ENCODE assay signal across 10 mouse cellular contexts in the genomic region with DNA sequence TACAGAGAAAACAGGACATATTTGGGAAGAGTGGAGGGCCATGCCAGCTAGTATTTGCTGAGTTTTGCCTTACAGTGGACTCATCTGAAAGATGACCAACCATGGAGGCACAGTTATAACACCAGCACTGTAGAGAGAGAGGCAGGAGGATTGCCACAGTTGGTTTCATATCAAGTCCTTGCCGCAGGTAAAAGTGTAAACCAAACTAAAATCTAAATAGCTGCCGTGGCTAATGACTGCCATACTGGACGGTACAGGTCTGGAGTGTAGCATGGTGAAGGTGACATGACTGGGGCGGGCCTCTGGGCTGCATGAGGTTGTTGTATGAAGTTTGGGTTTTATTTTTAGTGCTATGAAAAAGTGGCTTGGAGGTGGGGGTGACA. TPM values are rescaled to one million over a fixed set of nuclear protein-coding genes. Genes with fewer than 3 reads are reported as not detected.
DNase-seq lines count a peak whose midpoint lies in the region; ATAC-seq and TF ChIP-seq lines count a peak whose summit lies in the region.
"Had no signal": no experiment of that assay in that cellular context is flagged by ENCODE, and none has a peak within 500 bp of the region (broad histone marks: within the 10 kb centered on the region; RNA-seq: fewer than 3 reads in every experiment).

No protein-coding gene starts in this region.

- H3K9ac ChIP-seq in heart, postnatal 0 days (replicated peaks; ENCODE audit: low read depth, low read length) = no peak overlapping the region
- peak overlapping the region; percentile 67 for H3K9ac ChIP-seq in MEL (ENCODE audit: control insufficient read depth, low read depth, low read length, poor library complexity, severe bottlenecking)
- no peak overlapping the region for H3K9ac ChIP-seq in midbrain, embryonic 15.5 days

- H3K27ac ChIP-seq in heart, postnatal 0 days (ENCODE audit: low read depth) = no peak overlapping the region; the same call in 1 of the 2 replicates
- peak overlapping the region; percentile 68 for H3K27ac ChIP-seq in spleen, adult 2 months (ENCODE audit: insufficient read depth, low read length)
- H3K27ac ChIP-seq in MEL (ENCODE audit: control insufficient read depth, low read depth, low read length) = peak overlapping the region; percentile 64
- H3K27ac ChIP-seq in midbrain, embryonic 15.5 days = 0 out of 2 replicates have a peak overlapping the region, but pooled peaks have one; percentile 80

- 67% methylated on average over 4 of the region's 4 CpGs for WGBS in heart, postnatal 0 days
- WGBS in spleen, adult 2 months = 21% methylated on average over 4 of the region's 4 CpGs
- 88% methylated on average over 4 of the region's 4 CpGs for WGBS in midbrain, embryonic 15.5 days

- no peak for TF ChIP-seq RAD21 in MEL (IDR thresholded peaks at IDR 0.05; ENCODE audit: low read depth, low read length)

- intact Hi-C loops in left cerebral cortex, postnatal 10 days (cut with DNase I) = no loop called here

- no peaks in the 10 kb centered on the region for H3K27me3 ChIP-seq in heart, postnatal 0 days (ENCODE audit: control insufficient read depth, insufficient read depth, low read length)
- H3K27me3 ChIP-seq in spleen, adult 2 months (ENCODE audit: control insufficient read depth, insufficient read depth, low read length) = no peaks in the 10 kb centered on the region
- H3K27me3 ChIP-seq in MEL (ENCODE audit: control insufficient read depth in 1 of 2, insufficient read depth in 2 of 2, low read length in 2 of 2) = no peaks in the 10 kb centered on the region
- H3K27me3 ChIP-seq in midbrain, embryonic 15.5 days (replicated peaks) = no peaks in the 10 kb centered on the region
- H3K27me3 ChIP-seq: heart, embryonic 12.5 days had no signal

- H3K9me3 ChIP-seq in heart, postnatal 0 days (replicated peaks; ENCODE audit: control insufficient read depth, low read length) = no peaks in the 10 kb centered on the region
- no peaks in the 10 kb centered on the region for H3K9me3 ChIP-seq in MEL (replicated peaks; ENCODE audit: insufficient read depth, low read length)
- no peaks in the 10 kb centered on the region for H3K9me3 ChIP-seq in midbrain, embryonic 15.5 days
- H3K9me3 ChIP-seq: heart, embryonic 12.5 days; hindbrain, embryonic 13.5 days had no signal

- no peak for TF ChIP-seq CTCF in heart, postnatal 0 days (IDR thresholded peaks at IDR 0.05; ENCODE audit: low read depth)
- TF ChIP-seq CTCF in spleen, adult 2 months (IDR thresholded peaks at IDR 0.05; ENCODE audit: extremely low read depth, insufficient read depth, insufficient read length, insufficient replicate concordance) = no peak
- TF ChIP-seq CTCF in MEL (IDR thresholded peaks at IDR 0.05 in 2 of 3, conservative IDR thresholded peaks at IDR 0.05 in 1 of 3; ENCODE audit: control insufficient read depth in 1 of 3, insufficient read depth in 1 of 3, low read depth in 2 of 3, low read length in 3 of 3, poor library complexity in 1 of 3, severe bottlenecking in 1 of 3) = no peak

- no peak for TF ChIP-seq POLR2A in spleen, adult 2 months (IDR thresholded peaks at IDR 0.05; ENCODE audit: low read depth, low read length)
- no peak for TF ChIP-seq POLR2A in MEL (IDR thresholded peaks at IDR 0.05; ENCODE audit: control insufficient read depth in 1 of 2, insufficient read depth in 1 of 2, low read depth in 1 of 2, low read length in 2 of 2, poor library complexity in 1 of 2)

- H3K4me1 ChIP-seq in heart, postnatal 0 days (ENCODE audit: control insufficient read depth, insufficient read depth) = no peaks in the 10 kb centered on the region
- H3K4me1 ChIP-seq in spleen, adult 2 months (ENCODE audit: control insufficient read depth, insufficient read depth, insufficient read length) = peaks cover 2% of the 10 kb centered on the region; the same call in 1 of the 2 replicates
- peaks cover 0 to 21% of the 10 kb centered on the region in 2 experiments; a peak in 3 of 4 replicates for H3K4me1 ChIP-seq in MEL (ENCODE audit: control insufficient read depth in 1 of 2, insufficient read depth in 2 of 2, low read length in 2 of 2)
- H3K4me1 ChIP-seq in midbrain, embryonic 15.5 days = peaks cover 14% of the 10 kb centered on the region

- peak overlapping the region; percentile 88; the same call in 1 of the 2 replicates for H3K4me2 ChIP-seq in heart, postnatal 0 days (ENCODE audit: low read depth, low read length)
- H3K4me2 ChIP-seq in midbrain, embryonic 15.5 days = no peak overlapping the region

- no peak for TF ChIP-seq EP300 in heart, postnatal 0 days (IDR thresholded peaks at IDR 0.05; ENCODE audit: low read depth)
- TF ChIP-seq EP300 in MEL (IDR thresholded peaks at IDR 0.05; ENCODE audit: low read depth in 1 of 2, low read length in 2 of 2) = no peak

- no peak for DNase-seq in heart, postnatal 0 days (ENCODE audit: low spot score)
- no peak for DNase-seq in heart, adult 9 months (ENCODE audit: low spot score in 2 of 2)
- no peak for DNase-seq in spleen, adult 2 months (ENCODE audit: low read depth in 1 of 2, low spot score in 2 of 2)
- DNase-seq in spleen, postnatal 36 days (ENCODE audit: low spot score in 2 of 2) = no peak
- peak; percentile 56 for DNase-seq in MEL (ENCODE audit: low read depth, low spot score)
- no peak for DNase-seq in layer of hippocampus, postnatal 14 days (ENCODE audit: low spot score in 2 of 2)
- no peak for DNase-seq in left cerebral cortex, postnatal 10 days (ENCODE audit: extremely low spot score in 1 of 2, low spot score in 2 of 2)

- H3K79me2 ChIP-seq in MEL (ENCODE audit: control insufficient read depth, insufficient read depth, low read length, poor library complexity) = no peaks in the 10 kb centered on the region; the same call in 1 of the 2 replicates

- no peak for ATAC-seq in heart, postnatal 0 days (ENCODE audit: insufficient read depth, low read depth)
- no peak for ATAC-seq in midbrain, embryonic 15.5 days (replicated peaks)

- no peaks in the 10 kb centered on the region for H3K36me3 ChIP-seq in heart, postnatal 0 days (replicated peaks; ENCODE audit: control insufficient read depth, insufficient read depth, low read length)
- peaks cover 9% of the 10 kb centered on the region for H3K36me3 ChIP-seq in spleen, adult 2 months (ENCODE audit: control insufficient read depth, insufficient read depth, low read length)
- H3K36me3 ChIP-seq in MEL (ENCODE audit: control insufficient read depth in 1 of 2, insufficient read depth in 2 of 2, low read length in 2 of 2) = peaks cover 0 to 11% of the 10 kb centered on the region in 2 experiments; a peak in 2 of 4 replicates
- H3K36me3 ChIP-seq in midbrain, embryonic 15.5 days (replicated peaks) = no peaks in the 10 kb centered on the region
- H3K36me3 ChIP-seq: heart, embryonic 12.5 days had no signal

- H3K4me3 ChIP-seq in heart, postnatal 0 days (ENCODE audit: low read depth, low read length) = peak overlapping the region; percentile 55; the same call in 1 of the 2 replicates
- peak overlapping the region; percentile 77 for H3K4me3 ChIP-seq in spleen, adult 2 months (ENCODE audit: extremely low read depth, insufficient read depth, insufficient read length)
- H3K4me3 ChIP-seq in MEL (ENCODE audit: control insufficient read depth in 1 of 2, insufficient read depth in 1 of 2, low read depth in 2 of 2, low read length in 2 of 2) = peak overlapping the region; percentile 71 to 84
- no peak overlapping the region for H3K4me3 ChIP-seq in midbrain, embryonic 15.5 days

TF ChIP-seq in MEL, 35 proteins besides CTCF, POLR2A, EP300 and RAD21:
- peak; percentile 9 for TF ChIP-seq MXI1 (IDR thresholded peaks at IDR 0.05; ENCODE audit: low read depth, low read length)
- peak; percentile 0; the same call in 1 of the 2 replicates for TF ChIP-seq CHD1 (IDR thresholded peaks at IDR 0.05; ENCODE audit: low read depth, low read length)
- TF ChIP-seq ZC3H11A (IDR thresholded peaks at IDR 0.05; ENCODE audit: low read depth, low read length) = no peak
TF ChIP-seq in MEL: peak in this region for 2.

RNA-seq across cellular contexts. Expression of a gene that starts 0.4 kb away (rescaled TPM):
- 6.4 and 7.7 TPM in 2 replicates for total RNA-seq in heart, postnatal 0 days (2014; rRNA removed; ENCODE audit: low replicate concordance)
- polyA plus RNA-seq in heart, postnatal 0 days (2015; fragmentation: Nextera tagmentation; extraction: Ambion mirVana) = 2.6 and 3.0 TPM in 2 replicates
- 35.4 and 39.8 TPM in 2 replicates for polyA plus RNA-seq in spleen, adult 2 months (2012; rRNA removed)
- 30.4 and 32.0 TPM in 2 replicates for total RNA-seq in MEL (2012; rRNA removed)
- 10 to 100 TPM in 1 of 2 experiments, not detected in 1; 30.0 TPM for polyA plus RNA-seq in MEL (2012; ENCODE audit: insufficient read depth in 1 of 2, insufficient read length in 2 of 2, low read depth in 1 of 2, low replicate concordance in 2 of 2, missing spikeins in 1 of 2)
- 35.8 and 38.8 TPM in 2 replicates for polyA plus RNA-seq in midbrain, embryonic 15.5 days (2015; fragmentation: Nextera tagmentation; extraction: Ambion mirVana)
- total RNA-seq in layer of hippocampus, postnatal 14 days (2021) = 10 to 100 TPM; 18.4 to 21.5 TPM
- 10 to 100 TPM; 27.8 to 30.0 TPM for total RNA-seq in left cerebral cortex, postnatal 10 days (2021)

RNA-seq across cellular contexts. Expression of a gene that starts 23.7 kb away (rescaled TPM):
- 704 and 828 TPM in 2 replicates for total RNA-seq in heart, postnatal 0 days (2014; rRNA removed; ENCODE audit: low replicate concordance)
- 1,871 and 2,053 TPM in 2 replicates for polyA plus RNA-seq in heart, postnatal 0 days (2015; fragmentation: Nextera tagmentation; extraction: Ambion mirVana)
- 1,229 and 1,312 TPM in 2 replicates for polyA plus RNA-seq in spleen, adult 2 months (2012; rRNA removed)
- 1,877 and 1,965 TPM in 2 replicates for total RNA-seq in MEL (2012; rRNA removed)
- polyA plus RNA-seq in MEL (2012; ENCODE audit: insufficient read depth in 1 of 2, insufficient read length in 2 of 2, low read depth in 1 of 2, low replicate concordance in 2 of 2, missing spikeins in 1 of 2) = 1,000 to 10,000 TPM in 1 of 2 experiments, not detected in 1; 1,800 TPM
- 4,689 and 4,874 TPM in 2 replicates for polyA plus RNA-seq in midbrain, embryonic 15.5 days (2015; fragmentation: Nextera tagmentation; extraction: Ambion mirVana)
- 1,000 to 10,000 TPM; 1,675 to 1,723 TPM for total RNA-seq in layer of hippocampus, postnatal 14 days (2021)
- total RNA-seq in left cerebral cortex, postnatal 10 days (2021) = 1,000 to 10,000 TPM; 1,760 to 1,780 TPM

RNA-seq across cellular contexts. Expression of a gene that starts 35.6 kb away (rescaled TPM):
- 19.1 and 111 TPM in 2 replicates for total RNA-seq in heart, postnatal 0 days (2014; rRNA removed; ENCODE audit: low replicate concordance)
- 13.1 and 14.6 TPM in 2 replicates for polyA plus RNA-seq in heart, postnatal 0 days (2015; fragmentation: Nextera tagmentation; extraction: Ambion mirVana)
- polyA plus RNA-seq in spleen, adult 2 months (2012; rRNA removed) = 8.5 and 9.4 TPM in 2 replicates
- total RNA-seq in MEL (2012; rRNA removed) = 150 and 178 TPM in 2 replicates
- polyA plus RNA-seq in MEL (2012; ENCODE audit: insufficient read depth in 1 of 2, insufficient read length in 2 of 2, low read depth in 1 of 2, low replicate concordance in 2 of 2, missing spikeins in 1 of 2) = 1,000 to 10,000 TPM in 1 of 2 experiments, 100 to 1,000 TPM in 1; 149 to 2,878 TPM
- 67.0 and 67.3 TPM in 2 replicates for polyA plus RNA-seq in midbrain, embryonic 15.5 days (2015; fragmentation: Nextera tagmentation; extraction: Ambion mirVana)
- 10 to 100 TPM; 37.4 to 38.5 TPM for total RNA-seq in layer of hippocampus, postnatal 14 days (2021)
- total RNA-seq in left cerebral cortex, postnatal 10 days (2021) = 10 to 100 TPM; 38.0 to 42.0 TPM
